Mouse (Mus musculus) spleen, adult 2 months (tissue): ENCODE measurements around the gene Zfp281.

ENCODE experiments used
- CTCF ChIP-seq: fragments of 200-500 bp; IDR thresholded peaks from 2 replicates; pipeline ENCODE4 v1.5.1; 2011; ENCODE audit warnings: mild to moderate bottlenecking, inconsistent platforms; ENCODE audit not compliant: insufficient read depth, insufficient read length, insufficient replicate concordance; ENCODE audit errors: extremely low read depth
- POLR2A ChIP-seq: fragments of 200-500 bp; IDR thresholded peaks from 2 replicates; pipeline ENCODE4 v1.6.1; 2011; ENCODE audit warnings: low read depth, low read length, inconsistent platforms

GRCm38 (mm10) chr1:136638699-136639098, 14.0 kb downstream of the Zfp281 start:
- TF ChIP-seq CTCF (no peak), POLR2A (no peak)
